Mouse (Mus musculus) ovary, postnatal 10 days (tissue): Measurements from ENCODE around the gene Tbc1d1.

Source experiments
- DNase-seq: peaks from one replicate; pipeline ENCODE4 v3.0.0; 2022; ENCODE audit warnings: low spot score

Gene Tbc1d1

DNA sequence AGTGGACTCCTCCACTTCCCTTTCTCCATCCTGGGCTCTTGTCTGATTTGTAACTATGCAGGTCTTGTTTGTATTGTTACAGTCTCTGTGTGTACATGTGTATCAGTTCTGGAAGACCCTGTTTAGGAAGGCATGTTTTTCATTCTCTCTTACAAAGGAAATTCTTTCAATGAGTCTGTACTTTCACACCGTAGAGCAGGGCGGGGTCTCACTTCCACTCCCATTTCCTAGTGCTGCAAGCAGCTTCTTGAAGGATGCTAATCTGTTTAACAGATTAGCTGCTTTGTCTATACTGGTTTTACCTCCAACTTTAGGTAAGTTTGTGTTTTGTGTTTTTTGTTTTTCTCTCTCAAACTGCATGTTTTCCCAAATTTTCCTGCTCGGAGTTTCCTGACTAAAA, 230.9 kb downstream of the Tbc1d1 start:
- DNase-seq = no peak

GRCm38 (mm10) chr5:64389202-64389929, 233.3 kb downstream of the Tbc1d1 start:
- DNase-seq = no peak

GRCm38 (mm10) chr5:64391346-64391745, 235.2 kb downstream of the Tbc1d1 start:
- DNase-seq = no peak

GRCm38 (mm10) chr5:64392426-64393020, 236.4 kb downstream of the Tbc1d1 start:
- DNase-seq = no peak

DNA sequence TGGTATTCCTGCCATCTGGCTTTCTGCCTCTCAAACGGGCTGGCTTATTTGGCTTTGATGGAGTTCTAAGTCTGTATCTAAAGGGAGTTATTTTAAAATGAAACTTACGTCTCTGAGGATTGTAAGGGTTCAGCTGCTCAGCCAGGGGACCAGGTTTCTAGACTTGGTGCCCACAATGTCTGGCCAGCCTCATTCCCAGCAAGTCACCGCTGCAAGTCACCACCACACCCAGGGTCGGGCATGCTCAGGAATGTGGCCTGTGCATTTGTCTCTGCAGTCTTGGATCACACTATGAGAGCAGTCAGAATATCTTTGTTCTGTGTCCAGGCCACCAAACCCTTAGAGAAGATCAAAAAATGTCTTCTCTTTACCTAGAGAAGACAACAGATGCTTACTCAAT, 237.4 kb downstream of the Tbc1d1 start:
- no peak for DNase-seq

GRCm38 (mm10) chr5:64398155-64398554, 242.1 kb downstream of the Tbc1d1 start:
- no peak for DNase-seq

DNA sequence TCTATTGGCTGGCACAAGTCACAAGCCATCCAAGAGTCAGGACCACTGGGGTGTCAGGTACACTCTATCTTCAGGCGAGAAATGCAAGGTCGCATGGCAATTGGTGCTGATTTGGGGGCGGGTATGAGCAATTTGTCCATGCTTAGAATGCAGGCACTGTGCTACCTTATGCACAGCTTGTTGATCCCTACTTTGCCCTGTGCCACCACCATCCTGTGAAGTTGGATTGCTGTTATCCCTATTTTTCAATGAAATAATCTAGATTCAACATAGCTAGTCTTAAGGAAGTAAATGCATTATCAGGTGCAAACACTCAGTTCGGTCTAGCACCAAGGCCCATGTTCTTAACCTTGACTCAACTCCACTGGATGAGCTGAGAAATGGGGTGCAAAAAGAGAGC, 244.6 kb downstream of the Tbc1d1 start:
- DNase-seq = no peak
